Mouse (Mus musculus) bone marrow, adult 2 months (tissue): ENCODE measurements around the gene Uhrf1bp1l.

Experiments
- CTCF ChIP-seq: fragments of 200-500 bp; IDR thresholded peaks from 2 replicates; pipeline ENCODE4 v1.5.1; 2011; ENCODE audit warnings: low read length, control low read depth; ENCODE audit not compliant: control insufficient read depth, insufficient read depth
- POLR2A ChIP-seq: fragments of 200-500 bp; IDR thresholded peaks from 2 replicates; pipeline ENCODE4 v1.6.1; 2011; ENCODE audit warnings: low read depth, mild to moderate bottlenecking, control low read depth, low read length, borderline replicate concordance; ENCODE audit not compliant: control insufficient read depth

DNA sequence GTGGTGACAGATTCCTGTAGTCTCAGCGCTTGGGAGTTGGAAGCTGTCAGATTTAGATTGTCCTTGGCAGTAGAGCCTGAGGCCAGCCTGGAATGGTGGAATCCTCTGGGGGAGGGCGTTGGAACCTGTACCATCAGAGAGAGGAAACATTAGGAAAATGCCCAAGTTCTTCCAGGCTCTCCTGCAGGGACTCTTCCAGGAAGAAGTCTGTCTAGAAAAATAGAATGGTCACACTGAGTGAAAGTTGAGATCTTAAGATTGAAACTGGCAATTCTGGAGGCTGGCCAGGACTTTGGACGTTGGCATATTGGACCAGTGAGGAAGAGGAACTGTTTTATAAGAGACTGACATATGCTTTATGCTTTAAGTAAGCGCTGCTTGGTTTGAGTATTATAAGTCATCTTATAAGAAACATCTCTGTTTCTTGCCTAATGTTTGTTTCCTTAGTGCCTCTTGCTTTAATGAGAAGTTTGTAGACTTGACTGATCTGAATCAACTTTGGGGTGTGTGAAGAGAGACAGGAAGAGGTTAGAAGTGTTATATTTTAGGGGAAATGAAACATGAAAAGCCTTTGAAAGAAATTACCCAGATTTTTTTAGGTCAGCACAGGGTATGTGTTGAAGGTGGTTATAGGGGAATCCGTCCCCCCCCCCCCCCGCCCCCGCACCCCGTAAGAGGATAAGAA is 2.6 kb downstream of the Uhrf1bp1l start:
- no peak for TF ChIP-seq CTCF
- no peak for TF ChIP-seq POLR2A
